Mouse (Mus musculus) CH12.LX (cell line): ENCODE data around the gene Elf5. TPM values are rescaled to one million over a fixed set of nuclear protein-coding genes. Genes with fewer than 3 reads are reported as not detected.

Experiments
- DNase-seq: peaks from one replicate; pipeline ENCODE4 v3.0.0-alpha.2; 2013; ENCODE audit errors: extremely low read depth
- H3K27ac ChIP-seq: 2 replicates; pipeline ENCODE4 v1.5.1; 2012; ENCODE audit warnings: low read depth, mild to moderate bottlenecking, control low read depth, moderate library complexity; ENCODE audit not compliant: insufficient read depth
- H3K27me3 ChIP-seq: replicated peaks from 2 replicates; pipeline ENCODE3; 2012; ENCODE audit warnings: inconsistent platforms
- H3K36me3 ChIP-seq, 2 experiments: replicated peaks in 1 of 2; 2 replicates each; pipeline versions ENCODE3 to v1.6.1; 2012; ENCODE audit warnings: inconsistent platforms in 1 of 2, low read length in 1 of 2, mild to moderate bottlenecking in 1 of 2, mixed read lengths in 1 of 2, moderate library complexity in 1 of 2; ENCODE audit not compliant: control insufficient read depth in 1 of 2, insufficient read depth in 1 of 2
- H3K4me1 ChIP-seq, 2 experiments: 2 replicates each; pipeline ENCODE4 v1.6.1; 2012; ENCODE audit warnings: inconsistent platforms in 1 of 2, moderate library complexity in 1 of 2; ENCODE audit not compliant: insufficient read depth in 2 of 2, control insufficient read depth in 1 of 2
- H3K4me2 ChIP-seq: 2 replicates; pipeline ENCODE4 v1.6.1; 2012; ENCODE audit warnings: low read depth, mild to moderate bottlenecking, control low read depth; ENCODE audit not compliant: poor library complexity, insufficient read depth, severe bottlenecking
- H3K4me3 ChIP-seq, 3 experiments: fragments of 150-350 bp in 1 of 3; sonication (generic) in 1 of 3; replicated peaks in 1 of 3; 2 replicates each; pipeline versions ENCODE3 to v1.5.1; 2011 to 2012; ENCODE audit warnings: low read depth in 2 of 3, low read length in 2 of 3, mild to moderate bottlenecking in 2 of 3, moderate library complexity in 2 of 3, control low read depth in 1 of 3, improper control_type of control experiment in 1 of 3, inconsistent platforms in 1 of 3, mixed read lengths in 1 of 3; ENCODE audit not compliant: poor library complexity in 1 of 3
- H3K79me2 ChIP-seq: replicated peaks from 2 replicates; pipeline ENCODE4 v1.6.1; 2012; ENCODE audit warnings: mild to moderate bottlenecking, moderate library complexity; ENCODE audit not compliant: control insufficient read depth, poor library complexity, insufficient read depth, severe bottlenecking; ENCODE audit errors: extremely low read depth
- H3K9ac ChIP-seq: 2 replicates; pipeline ENCODE4 v1.6.1; 2012; ENCODE audit warnings: low read depth, mild to moderate bottlenecking, control low read depth, moderate library complexity; ENCODE audit not compliant: insufficient read depth
- H3K9me3 ChIP-seq: replicated peaks from 2 replicates; pipeline ENCODE3; 2012; ENCODE audit warnings: low read length, inconsistent platforms, mixed read lengths
- BHLHE40 ChIP-seq: IDR thresholded peaks from 2 replicates; pipeline ENCODE4 v1.6.1; 2011; ENCODE audit warnings: mild to moderate bottlenecking, low read depth, low read length, improper control_type of control experiment
- CHD1 ChIP-seq: IDR thresholded peaks from 2 replicates; pipeline ENCODE4 v1.6.1; 2012; ENCODE audit warnings: low read depth, low read length, improper control_type of control experiment, inconsistent platforms
- CHD2 ChIP-seq: IDR thresholded peaks from 2 replicates; pipeline ENCODE4 v1.6.1; 2011; ENCODE audit warnings: low read length, improper control_type of control experiment
- CTCF ChIP-seq, 2 experiments: IDR thresholded peaks in 1 of 2; conservative IDR thresholded peaks in 1 of 2; 2 replicates each; pipeline ENCODE4 v1.5.1; 2011 to 2012; ENCODE audit warnings: low read depth in 2 of 2, low read length in 2 of 2, improper control_type of control experiment in 1 of 2, inconsistent platforms in 1 of 2, mild to moderate bottlenecking in 1 of 2, moderate library complexity in 1 of 2
- E2F4 ChIP-seq: IDR thresholded peaks from 2 replicates; pipeline ENCODE4 v1.6.1; 2011; ENCODE audit warnings: low read depth, low read length, improper control_type of control experiment; ENCODE audit not compliant: insufficient replicate concordance
- ELF1 ChIP-seq: IDR thresholded peaks from 2 replicates; pipeline ENCODE4 v1.6.1; 2014; ENCODE audit warnings: low read depth, mild to moderate bottlenecking, inconsistent platforms, low read length, improper control_type of control experiment
- EP300 ChIP-seq: IDR thresholded peaks from 2 replicates; pipeline ENCODE4 v1.6.1; 2011; ENCODE audit warnings: low read length, improper control_type of control experiment
- ETS1 ChIP-seq: conservative IDR thresholded peaks from 2 replicates; pipeline ENCODE4 v1.6.1; 2012; ENCODE audit warnings: low read depth, mild to moderate bottlenecking, inconsistent platforms, low read length, improper control_type of control experiment, moderate library complexity
- GABPA ChIP-seq: IDR thresholded peaks from 2 replicates; pipeline ENCODE4 v1.6.1; 2012; ENCODE audit warnings: low read depth, low read length, improper control_type of control experiment, inconsistent platforms; ENCODE audit not compliant: insufficient replicate concordance
- HCFC1 ChIP-seq: IDR thresholded peaks from 2 replicates; pipeline ENCODE4 v1.6.1; 2012; ENCODE audit warnings: low read depth, mild to moderate bottlenecking, inconsistent platforms, low read length, improper control_type of control experiment
- JUN ChIP-seq: IDR thresholded peaks from 2 replicates; pipeline ENCODE4 v1.6.1; 2011; ENCODE audit warnings: low read depth, mild to moderate bottlenecking, low read length, improper control_type of control experiment, moderate library complexity; ENCODE audit not compliant: insufficient read depth
- JUND ChIP-seq: conservative IDR thresholded peaks from 2 replicates; pipeline ENCODE4 v1.6.1; 2011; ENCODE audit warnings: low read depth, low read length, improper control_type of control experiment
- MAFK ChIP-seq: IDR thresholded peaks from 2 replicates; pipeline ENCODE4 v1.6.1; 2011; ENCODE audit warnings: low read length, improper control_type of control experiment; ENCODE audit not compliant: insufficient replicate concordance
- MAZ ChIP-seq: IDR thresholded peaks from 2 replicates; pipeline ENCODE4 v1.6.1; 2012; ENCODE audit warnings: low read depth, mild to moderate bottlenecking, inconsistent platforms, low read length, improper control_type of control experiment, moderate library complexity
- MEF2A ChIP-seq: IDR thresholded peaks from 2 replicates; pipeline ENCODE4 v1.6.1; 2014; ENCODE audit warnings: low read depth, mild to moderate bottlenecking, inconsistent platforms, low read length, improper control_type of control experiment, borderline replicate concordance
- MXI1 ChIP-seq: IDR thresholded peaks from 2 replicates; pipeline ENCODE4 v1.6.1; 2011; ENCODE audit warnings: mild to moderate bottlenecking, low read depth, low read length, improper control_type of control experiment
- NELFE ChIP-seq: IDR thresholded peaks from 2 replicates; pipeline ENCODE4 v1.6.1; 2011; ENCODE audit warnings: low read depth, low read length, improper control_type of control experiment
- NRF1 ChIP-seq: IDR thresholded peaks from 2 replicates; pipeline ENCODE4 v1.6.1; 2014; ENCODE audit warnings: low read depth, mild to moderate bottlenecking, inconsistent platforms, low read length, improper control_type of control experiment, moderate library complexity
- PAX5 ChIP-seq: IDR thresholded peaks from 2 replicates; pipeline ENCODE4 v1.6.1; 2012; ENCODE audit warnings: low read length, inconsistent platforms, mixed read lengths
- POLR2A ChIP-seq: IDR thresholded peaks from 2 replicates; pipeline ENCODE4 v1.6.1; 2011; ENCODE audit warnings: low read depth, mild to moderate bottlenecking, improper control_type of control experiment, low read length
- POLR2AphosphoS2 ChIP-seq: IDR thresholded peaks from 2 replicates; pipeline ENCODE4 v1.6.1; 2011; ENCODE audit warnings: low read depth, low read length, improper control_type of control experiment
- RAD21 ChIP-seq: IDR thresholded peaks from 2 replicates; pipeline ENCODE4 v1.6.1; 2011; ENCODE audit warnings: low read depth, mild to moderate bottlenecking, low read length, improper control_type of control experiment, moderate library complexity
- SMC3 ChIP-seq: IDR thresholded peaks from 2 replicates; pipeline ENCODE4 v1.6.1; 2011; ENCODE audit warnings: low read depth, low read length, improper control_type of control experiment
- TBP ChIP-seq: conservative IDR thresholded peaks from 2 replicates; pipeline ENCODE4 v1.6.1; 2011; ENCODE audit warnings: low read depth, low read length, improper control_type of control experiment
- TCF12 ChIP-seq: IDR thresholded peaks from 2 replicates; pipeline ENCODE4 v1.6.1; 2014; ENCODE audit warnings: low read depth, mild to moderate bottlenecking, inconsistent platforms, low read length, improper control_type of control experiment
- UBTF ChIP-seq: IDR thresholded peaks from 2 replicates; pipeline ENCODE4 v1.6.1; 2012; ENCODE audit warnings: low read depth, mild to moderate bottlenecking, inconsistent platforms, low read length, improper control_type of control experiment, moderate library complexity
- USF1 ChIP-seq: IDR thresholded peaks from 2 replicates; pipeline ENCODE4 v1.6.1; 2014; ENCODE audit warnings: low read depth, mild to moderate bottlenecking, inconsistent platforms, low read length, improper control_type of control experiment
- USF2 ChIP-seq: conservative IDR thresholded peaks from 2 replicates; pipeline ENCODE4 v1.6.1; 2011; ENCODE audit warnings: low read depth, low read length, improper control_type of control experiment
- ZC3H11A ChIP-seq: IDR thresholded peaks from 2 replicates; pipeline ENCODE4 v1.6.1; 2012; ENCODE audit warnings: low read depth, mild to moderate bottlenecking, inconsistent platforms, low read length, improper control_type of control experiment
- ZKSCAN1 ChIP-seq: IDR thresholded peaks from 2 replicates; pipeline ENCODE4 v1.6.1; 2012; ENCODE audit warnings: low read depth, inconsistent platforms, low read length, improper control_type of control experiment, borderline replicate concordance
- ZMIZ1 ChIP-seq: IDR thresholded peaks from 2 replicates; pipeline ENCODE4 v1.6.1; 2012; ENCODE audit warnings: low read depth, mild to moderate bottlenecking, inconsistent platforms, low read length, improper control_type of control experiment
- ZNF384 ChIP-seq: IDR thresholded peaks from 2 replicates; pipeline ENCODE4 v1.6.1; 2012; ENCODE audit warnings: low read depth, low read length, improper control_type of control experiment, inconsistent platforms
- dilution Hi-C: fragments of 300-500 bp; cut with MboI; formaldehyde crosslinking; loops from 2 replicates; pipeline ENCODE4 v1.14.3; 2020; ENCODE audit warnings: low sequenced_read_pairs; ENCODE audit not compliant: extremely low pct_unique_long_range_greater_than_20kb, extremely low pct_ligation_motif_present
- in situ Hi-C: fragments of 300-500 bp; cut with MboI; formaldehyde crosslinking; loops from 3 replicates; pipeline ENCODE4 v1.14.3; 2019; ENCODE audit warnings: low sequenced_read_pairs, low pct_ligation_motif_present, low pct_unique_long_range_greater_than_20kb, mixed read lengths
- polyA plus RNA-seq: library from polyadenylated mRNA; unstranded; fragments of >175 nt; gene quantifications from 2 replicates; pipeline ENCODE4 v1.2.1, GENCODE M21; 2012; ENCODE audit warnings: low read depth; ENCODE audit not compliant: insufficient read length
- total RNA-seq, 2 experiments: library from RNA; depleted of rRNA; stranded (reverse); fragments of 300-350 nt in 1 of 2; fragments of >200 nt in 1 of 2; gene quantifications; 2 replicates each; pipeline ENCODE4 v1.2.3; 2012 to 2014

The Elf5 gene
- total and polyA plus RNA-seq, 3 experiments = not detected

DNA sequence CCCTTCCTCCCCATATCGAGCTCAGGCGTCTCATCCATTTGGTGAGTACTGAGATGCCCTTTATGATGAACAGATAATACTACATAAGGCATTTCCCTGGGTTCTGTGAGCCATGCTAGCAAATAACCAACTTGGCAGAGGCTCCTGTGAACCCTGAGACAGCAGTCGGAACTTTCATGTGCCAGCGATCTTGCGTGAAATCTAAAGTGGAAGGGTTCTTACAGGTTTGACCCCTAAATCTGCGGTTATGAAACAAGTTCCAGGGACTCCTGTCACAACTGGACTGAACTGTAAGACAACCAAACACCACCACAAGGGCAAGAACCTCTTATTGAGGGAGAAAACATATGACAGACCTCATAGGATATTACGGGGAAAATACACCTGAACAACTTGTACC, 44.3 kb downstream of the Elf5 start:
- TF ChIP-seq RAD21 (no peak), MAFK (no peak), POLR2AphosphoS2 (no peak), JUN (no peak), JUND (no peak), POLR2A (no peak), CHD2 (no peak), ZKSCAN1 (no peak), BHLHE40 (no peak), NRF1 (no peak), ZC3H11A (no peak), ETS1 (no peak), GABPA (no peak), CHD1 (no peak), MAZ (no peak), ZMIZ1 (no peak)
- Histone ChIP-seq H3K36me3 (peaks cover 38 to 84% of the 10 kb centered on the region in 2 experiments), H3K4me1 (peaks cover 0 to 7% of the 10 kb centered on the region in 2 experiments; a peak in 1 of 4 replicates), H3K27me3 (no peaks in the 10 kb centered on the region), H3K9ac (no peak overlapping the region), H3K4me3 (no peak overlapping the region), H3K79me2 (no peaks in the 10 kb centered on the region), H3K9me3 (no peaks in the 10 kb centered on the region), H3K4me2 (no peak overlapping the region), H3K27ac (no peak overlapping the region)
- no peak for DNase-seq
- dilution Hi-C loops (no loop called here), in situ Hi-C loops (loop anchor here (25.0 kb wide), 2 partner anchors 257 to 532 kb away; no protein-coding TSS in a partner anchor)

DNA sequence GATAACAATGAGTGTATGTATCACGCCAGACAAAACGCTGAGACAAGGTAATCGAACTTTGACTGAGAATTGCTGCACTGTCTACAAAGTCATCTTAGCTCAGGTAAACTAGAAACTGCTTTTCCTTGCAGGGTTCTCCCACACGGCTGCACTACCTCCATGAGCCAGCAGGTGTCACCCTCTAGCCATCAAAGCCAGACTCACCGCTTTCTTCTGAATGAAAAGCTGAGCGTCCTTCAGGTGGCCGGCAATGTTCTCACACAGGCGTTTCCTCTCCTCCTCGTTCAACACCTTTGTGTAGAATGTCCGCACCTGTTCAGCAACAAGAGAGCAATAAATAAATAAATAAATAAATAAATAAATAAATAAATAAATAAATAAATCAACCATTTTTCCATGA, 45.2 kb downstream of the Elf5 start:
- Histone ChIP-seq H3K27ac (no peak overlapping the region), H3K9ac (no peak overlapping the region), H3K27me3 (no peaks in the 10 kb centered on the region), H3K4me3 (no peak overlapping the region), H3K4me2 (no peak overlapping the region), H3K4me1 (peaks cover 0 to 7% of the 10 kb centered on the region in 2 experiments; a peak in 1 of 4 replicates), H3K36me3 (peaks cover 42 to 90% of the 10 kb centered on the region in 2 experiments), H3K9me3 (no peaks in the 10 kb centered on the region), H3K79me2 (no peaks in the 10 kb centered on the region)
- DNase-seq = peak; percentile 74
- dilution Hi-C loops = no loop called here
- in situ Hi-C loops = loop anchor here (25.0 kb wide), 2 partner anchors 256 to 531 kb away; no protein-coding TSS in a partner anchor
- TF ChIP-seq ELF1 (no peak), MAZ (no peak), TCF12 (no peak), CHD2 (no peak), E2F4 (no peak), TBP (no peak), ZC3H11A (peak; percentile 61), UBTF (no peak), MEF2A (no peak), PAX5 (no peak), ZMIZ1 (no peak), GABPA (no peak), JUND (no peak), ZNF384 (no peak), MXI1 (no peak), ETS1 (no peak), MAFK (no peak), CTCF (conservative IDR thresholded peaks at IDR 0.05 in 1 of 2, IDR thresholded peaks at IDR 0.05 in 1 of 2; ENCODE audit: low read depth in 2 of 2, low read length in 2 of 2) (peak; percentile 98 to 99), NELFE (peak; percentile 42; the same call in 1 of the 2 replicates), SMC3 (peak; percentile 94), HCFC1 (no peak), NRF1 (no peak), RAD21 (peak; percentile 97), EP300 (no peak), USF1 (no peak), BHLHE40 (no peak), USF2 (no peak)
